Mouse (Mus musculus): ENCODE measurements around the gene Kcnj3. TPM values are rescaled to one million over a fixed set of nuclear protein-coding genes. Genes with fewer than 3 reads are reported as not detected.

Gene Kcnj3
- polyA plus RNA-seq (2012; rRNA removed): 0.45 and 0.91 TPM in 2 replicates
- 0.35 and 0.48 TPM in 2 replicates for polyA plus RNA-seq (2014; fragmentation: Nextera tagmentation; extraction: Ambion mirVana)

GRCm38 (mm10) chr2:55435721-55436260, at the start of gene Kcnj3:
Kcnj3 (plus strand) TSS chr2:55435970.
- H3K9me3 ChIP-seq (ENCODE audit: control insufficient read depth, low read length): no peaks in the 10 kb centered on the region
- H3K4me1 ChIP-seq (ENCODE audit: control insufficient read depth, insufficient read depth, low read length): peaks cover 20% of the 10 kb centered on the region
- ATAC-seq (ENCODE audit: low FRiP score, low read depth) (no peak), DNase-seq (ENCODE audit: low spot score) (no peak)
- no peak within 1 kb of the TSS for H3K27ac ChIP-seq (replicated peaks; ENCODE audit: low read depth, low read length)
- H3K4me2 ChIP-seq (replicated peaks; ENCODE audit: low read depth, low read length, severe bottlenecking): peak within 1 kb of the TSS; percentile 86
- peak within 1 kb of the TSS; percentile 43 for H3K9ac ChIP-seq (ENCODE audit: low read depth, low read length, severe bottlenecking)
- no peak for TF ChIP-seq POLR2A (IDR thresholded peaks at IDR 0.05; ENCODE audit: borderline replicate concordance, extremely low read depth, insufficient read depth, insufficient read length)
- peak within 1 kb of the TSS; percentile 45 for H3K4me3 ChIP-seq (replicated peaks; ENCODE audit: low read length)
- H3K27me3 ChIP-seq (ENCODE audit: control insufficient read depth, insufficient read depth, low read length): peaks cover 34% of the 10 kb centered on the region
- no peaks in the 10 kb centered on the region for H3K36me3 ChIP-seq (ENCODE audit: control insufficient read depth, insufficient read depth, low read length)
- 0% methylated on average over 20 of the region's 20 CpGs for WGBS

DNA sequence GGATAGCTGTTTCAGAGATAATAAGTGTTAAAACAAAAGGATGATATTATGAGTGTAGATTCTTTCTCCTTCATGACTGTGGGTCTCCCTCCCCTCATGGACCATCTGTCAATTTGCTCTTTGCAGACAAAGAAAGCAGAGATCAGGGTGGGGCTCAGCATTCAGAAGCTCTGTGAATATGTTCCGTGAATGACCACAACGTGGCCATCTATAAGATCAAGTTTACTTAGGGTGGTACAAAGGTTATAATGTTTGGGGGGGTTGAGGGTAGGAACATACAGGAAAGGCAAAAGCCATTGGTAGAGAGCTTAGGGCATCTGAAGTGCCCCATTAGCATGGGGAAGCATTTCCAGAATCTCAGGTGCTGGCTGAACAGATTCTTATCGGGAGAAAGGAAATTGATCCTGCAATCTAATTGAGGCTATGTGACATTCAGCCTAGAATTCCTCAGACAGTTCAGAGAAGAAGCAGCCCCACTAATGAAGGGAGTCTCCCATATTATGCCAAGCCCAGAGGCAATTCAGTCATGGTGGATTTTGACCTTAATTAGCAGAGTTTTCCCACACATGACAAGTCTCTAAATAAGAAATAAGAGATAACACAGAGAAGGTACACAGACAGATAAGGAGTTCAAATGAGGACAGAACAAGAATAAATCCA, 45.3 kb upstream of the Kcnj3 start:
- DNase-seq (ENCODE audit: low spot score): no peak
- H3K9ac ChIP-seq (ENCODE audit: low read depth, low read length, severe bottlenecking): no peak overlapping the region
- no peak for TF ChIP-seq POLR2A (IDR thresholded peaks at IDR 0.05; ENCODE audit: borderline replicate concordance, extremely low read depth, insufficient read depth, insufficient read length)
- whole genome bisulfite sequencing: 83% methylated on average over 3 of the region's 3 CpGs
- no peak overlapping the region for H3K4me3 ChIP-seq (replicated peaks; ENCODE audit: low read length)
- no peaks in the 10 kb centered on the region for H3K9me3 ChIP-seq (ENCODE audit: control insufficient read depth, low read length)
- no peaks in the 10 kb centered on the region for H3K4me1 ChIP-seq (ENCODE audit: control insufficient read depth, insufficient read depth, low read length)
- H3K27me3 ChIP-seq (ENCODE audit: control insufficient read depth, insufficient read depth, low read length): no peaks in the 10 kb centered on the region
- no peak overlapping the region for H3K27ac ChIP-seq (replicated peaks; ENCODE audit: low read depth, low read length)
- H3K4me2 ChIP-seq (replicated peaks; ENCODE audit: low read depth, low read length, severe bottlenecking): no peak overlapping the region
- H3K36me3 ChIP-seq (ENCODE audit: control insufficient read depth, insufficient read depth, low read length): no peaks in the 10 kb centered on the region
- no peak for ATAC-seq (ENCODE audit: low FRiP score, low read depth)

DNA sequence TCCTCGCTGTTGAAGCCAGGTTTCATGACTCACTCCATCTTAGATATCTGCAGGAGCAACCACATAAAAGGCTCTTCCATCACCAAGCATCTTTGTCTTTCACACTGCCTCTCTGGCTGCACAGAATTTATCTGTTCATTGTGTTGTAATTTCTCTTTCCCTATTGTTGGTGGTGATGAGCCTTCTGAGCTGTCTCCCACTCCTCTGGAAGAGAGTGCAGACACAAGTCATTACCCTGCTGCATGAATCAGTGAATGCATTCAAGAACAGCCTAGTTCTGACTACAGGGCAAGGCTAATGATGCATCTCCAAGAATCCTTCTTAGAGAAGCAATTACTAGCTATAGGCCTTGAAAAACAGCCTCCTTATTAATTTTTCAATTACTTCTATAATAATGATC, 30.5 kb upstream of the Kcnj3 start:
- 86% methylated on average over 1 of the region's 1 CpGs for WGBS
- ATAC-seq (ENCODE audit: low FRiP score, low read depth) (no peak), DNase-seq (ENCODE audit: low spot score) (no peak)
- Histone ChIP-seq H3K4me1 (ENCODE audit: control insufficient read depth, insufficient read depth, low read length) (no peaks in the 10 kb centered on the region), H3K9ac (ENCODE audit: low read depth, low read length, severe bottlenecking) (no peak overlapping the region), H3K27me3 (ENCODE audit: control insufficient read depth, insufficient read depth, low read length) (no peaks in the 10 kb centered on the region), H3K4me2 (replicated peaks; ENCODE audit: low read depth, low read length, severe bottlenecking) (no peak overlapping the region), H3K9me3 (ENCODE audit: control insufficient read depth, low read length) (no peaks in the 10 kb centered on the region), H3K27ac (replicated peaks; ENCODE audit: low read depth, low read length) (no peak overlapping the region), H3K4me3 (replicated peaks; ENCODE audit: low read length) (no peak overlapping the region), H3K36me3 (ENCODE audit: control insufficient read depth, insufficient read depth, low read length) (no peaks in the 10 kb centered on the region)
- no peak for TF ChIP-seq POLR2A (IDR thresholded peaks at IDR 0.05; ENCODE audit: borderline replicate concordance, extremely low read depth, insufficient read depth, insufficient read length)

- H3K9ac ChIP-seq (ENCODE audit: low read depth, low read length, severe bottlenecking): no peak overlapping the region
- H3K27me3 ChIP-seq (ENCODE audit: control insufficient read depth, insufficient read depth, low read length): no peaks in the 10 kb centered on the region
- no peak overlapping the region for H3K4me2 ChIP-seq (replicated peaks; ENCODE audit: low read depth, low read length, severe bottlenecking)
- H3K27ac ChIP-seq (replicated peaks; ENCODE audit: low read depth, low read length): no peak overlapping the region
- 9% methylated on average over 2 of the region's 2 CpGs for WGBS
- H3K36me3 ChIP-seq (ENCODE audit: control insufficient read depth, insufficient read depth, low read length): no peaks in the 10 kb centered on the region
- no peak for DNase-seq (ENCODE audit: low spot score)
- H3K9me3 ChIP-seq (ENCODE audit: control insufficient read depth, low read length): no peaks in the 10 kb centered on the region
- H3K4me3 ChIP-seq (replicated peaks; ENCODE audit: low read length): no peak overlapping the region
- no peak for ATAC-seq (ENCODE audit: low FRiP score, low read depth)
- no peaks in the 10 kb centered on the region for H3K4me1 ChIP-seq (ENCODE audit: control insufficient read depth, insufficient read depth, low read length)
- TF ChIP-seq POLR2A (IDR thresholded peaks at IDR 0.05; ENCODE audit: borderline replicate concordance, extremely low read depth, insufficient read depth, insufficient read length): no peak
Measured at GRCm38 (mm10) chr2:55427633-55428032, 8.1 kb upstream of the Kcnj3 start.

GRCm38 (mm10) chr2:55432104-55432503, 3.7 kb upstream of the Kcnj3 start:
- Histone ChIP-seq H3K36me3 (ENCODE audit: control insufficient read depth, insufficient read depth, low read length) (no peaks in the 10 kb centered on the region), H3K27ac (replicated peaks; ENCODE audit: low read depth, low read length) (no peak overlapping the region), H3K9ac (ENCODE audit: low read depth, low read length, severe bottlenecking) (no peak overlapping the region), H3K9me3 (ENCODE audit: control insufficient read depth, low read length) (no peaks in the 10 kb centered on the region), H3K4me2 (replicated peaks; ENCODE audit: low read depth, low read length, severe bottlenecking) (no peak overlapping the region), H3K27me3 (ENCODE audit: control insufficient read depth, insufficient read depth, low read length) (peaks cover 23% of the 10 kb centered on the region), H3K4me3 (replicated peaks; ENCODE audit: low read length) (no peak overlapping the region), H3K4me1 (ENCODE audit: control insufficient read depth, insufficient read depth, low read length) (peaks cover 15% of the 10 kb centered on the region)
- ATAC-seq (ENCODE audit: low FRiP score, low read depth) (no peak), DNase-seq (ENCODE audit: low spot score) (no peak)
- TF ChIP-seq POLR2A (IDR thresholded peaks at IDR 0.05; ENCODE audit: borderline replicate concordance, extremely low read depth, insufficient read depth, insufficient read length): no peak
- 74% methylated on average over 4 of the region's 4 CpGs for WGBS

All from limb, embryonic 14.5 days (tissue).